Mouse (Mus musculus): ENCODE data around the gene Cel.

GRCm38 (mm10) chr2:28612436-28613063 lies 49.3 kb upstream of the Cel start:
- TF ChIP-seq CTCF (IDR thresholded peaks at IDR 0.05; ENCODE audit: insufficient read depth, low read length) (no peak), POLR2A (IDR thresholded peaks at IDR 0.05; ENCODE audit: borderline replicate concordance, extremely low read depth, low read depth, low read length) (no peak)
